Mouse (Mus musculus): ENCODE data around the gene Nckipsd. TPM values are rescaled to one million over a fixed set of nuclear protein-coding genes. Genes with fewer than 3 reads are reported as not detected.
A peak's percentile ranks its signal among the peaks of the same experiment; 100 is the strongest.

Nckipsd gene
- polyA plus RNA-seq, 1 experiment: 65.0 TPM

- Histone ChIP-seq H3K27ac (ENCODE audit: insufficient read depth, low read length) (peak overlapping the region; percentile 54), H3K4me3 (ENCODE audit: insufficient read depth, low read length) (0 out of 2 replicates have a peak overlapping the region, but pooled peaks have one; percentile 7), H3K4me1 (ENCODE audit: control insufficient read depth, insufficient read depth, low read length) (peaks cover 20% of the 10 kb centered on the region)
- no peak for TF ChIP-seq POLR2A (IDR thresholded peaks at IDR 0.05; ENCODE audit: extremely low read depth, insufficient read depth, low read length)
- no peak for TF ChIP-seq CTCF (IDR thresholded peaks at IDR 0.05; ENCODE audit: extremely low read depth, insufficient read depth, low read length)
These were observed 11.7 kb upstream of the Nckipsd start for GRCm38 (mm10) chr9:108796351-108796981.

- Histone ChIP-seq H3K27ac (ENCODE audit: insufficient read depth, low read length) (no peak overlapping the region), H3K4me3 (ENCODE audit: insufficient read depth, low read length) (no peak overlapping the region), H3K4me1 (ENCODE audit: control insufficient read depth, insufficient read depth, low read length) (peaks cover 17% of the 10 kb centered on the region)
- TF ChIP-seq POLR2A (IDR thresholded peaks at IDR 0.05; ENCODE audit: extremely low read depth, insufficient read depth, low read length) (no peak), CTCF (IDR thresholded peaks at IDR 0.05; ENCODE audit: extremely low read depth, insufficient read depth, low read length) (no peak)
These were observed 10.7 kb upstream of the Nckipsd start for GRCm38 (mm10) chr9:108797477-108797876.

GRCm38 (mm10) chr9:108798508-108799075, 9.6 kb upstream of the Nckipsd start:
- TF ChIP-seq POLR2A (IDR thresholded peaks at IDR 0.05; ENCODE audit: extremely low read depth, insufficient read depth, low read length): no peak
- TF ChIP-seq CTCF (IDR thresholded peaks at IDR 0.05; ENCODE audit: extremely low read depth, insufficient read depth, low read length): no peak
- no peak overlapping the region for H3K4me3 ChIP-seq (ENCODE audit: insufficient read depth, low read length)
- H3K27ac ChIP-seq (ENCODE audit: insufficient read depth, low read length): no peak overlapping the region
- peaks cover 13% of the 10 kb centered on the region for H3K4me1 ChIP-seq (ENCODE audit: control insufficient read depth, insufficient read depth, low read length)

- TF ChIP-seq POLR2A (IDR thresholded peaks at IDR 0.05; ENCODE audit: extremely low read depth, insufficient read depth, low read length) (no peak), CTCF (IDR thresholded peaks at IDR 0.05; ENCODE audit: extremely low read depth, insufficient read depth, low read length) (no peak)
These were observed 8.6 kb upstream of the Nckipsd start for GRCm38 (mm10) chr9:108799564-108799963.

GRCm38 (mm10) chr9:108805768-108806167, 2.4 kb upstream of the Nckipsd start:
- H3K27ac ChIP-seq (ENCODE audit: insufficient read depth, low read length): no peak overlapping the region
- H3K4me3 ChIP-seq (ENCODE audit: insufficient read depth, low read length): no peak overlapping the region
- H3K4me1 ChIP-seq (ENCODE audit: control insufficient read depth, insufficient read depth, low read length): peaks cover 5% of the 10 kb centered on the region; the same call in 1 of the 2 replicates
- no peak for TF ChIP-seq CTCF (IDR thresholded peaks at IDR 0.05; ENCODE audit: extremely low read depth, insufficient read depth, low read length)
- no peak for TF ChIP-seq POLR2A (IDR thresholded peaks at IDR 0.05; ENCODE audit: extremely low read depth, insufficient read depth, low read length)

More at GRCm38 (mm10) chr9:108799564-108799963, 8.6 kb upstream of the Nckipsd start:
- H3K27ac ChIP-seq (ENCODE audit: insufficient read depth, low read length): 0 out of 2 replicates have a peak overlapping the region, but pooled peaks have one; percentile 14
- peaks cover 12% of the 10 kb centered on the region for H3K4me1 ChIP-seq (ENCODE audit: control insufficient read depth, insufficient read depth, low read length)
- no peak overlapping the region for H3K4me3 ChIP-seq (ENCODE audit: insufficient read depth, low read length)

- H3K4me3 ChIP-seq (ENCODE audit: insufficient read depth, low read length): no peak overlapping the region
- peaks cover 5% of the 10 kb centered on the region; the same call in 1 of the 2 replicates for H3K4me1 ChIP-seq (ENCODE audit: control insufficient read depth, insufficient read depth, low read length)
- H3K27ac ChIP-seq (ENCODE audit: insufficient read depth, low read length): no peak overlapping the region
- TF ChIP-seq CTCF (IDR thresholded peaks at IDR 0.05; ENCODE audit: extremely low read depth, insufficient read depth, low read length): no peak
- TF ChIP-seq POLR2A (IDR thresholded peaks at IDR 0.05; ENCODE audit: extremely low read depth, insufficient read depth, low read length): no peak
These were observed 1.8 kb upstream of the Nckipsd start for GRCm38 (mm10) chr9:108806379-108806778.

- Histone ChIP-seq H3K4me3 (ENCODE audit: insufficient read depth, low read length) (no peak overlapping the region), H3K27ac (ENCODE audit: insufficient read depth, low read length) (no peak overlapping the region), H3K4me1 (ENCODE audit: control insufficient read depth, insufficient read depth, low read length) (0 out of 2 replicates have a peak, but pooled peaks cover 3% of the 10 kb centered on the region)
- no peak for TF ChIP-seq POLR2A (IDR thresholded peaks at IDR 0.05; ENCODE audit: extremely low read depth, insufficient read depth, low read length)
- TF ChIP-seq CTCF (IDR thresholded peaks at IDR 0.05; ENCODE audit: extremely low read depth, insufficient read depth, low read length): no peak
These were observed 1.3 kb upstream of the Nckipsd start for GRCm38 (mm10) chr9:108806831-108807230.

GRCm38 (mm10) chr9:108807674-108808073, 494 bp upstream of the Nckipsd start:
- TF ChIP-seq CTCF (IDR thresholded peaks at IDR 0.05; ENCODE audit: extremely low read depth, insufficient read depth, low read length): no peak
- TF ChIP-seq POLR2A (IDR thresholded peaks at IDR 0.05; ENCODE audit: extremely low read depth, insufficient read depth, low read length): no peak

GRCm38 (mm10) chr9:108809188-108809587, 1.0 kb downstream of the Nckipsd start:
- no peak overlapping the region for H3K27ac ChIP-seq (ENCODE audit: insufficient read depth, low read length)
- peak overlapping the region; percentile 94 for H3K4me3 ChIP-seq (ENCODE audit: insufficient read depth, low read length)

More at GRCm38 (mm10) chr9:108807674-108808073, 494 bp upstream of the Nckipsd start:
- Histone ChIP-seq H3K4me3 (ENCODE audit: insufficient read depth, low read length) (no peak overlapping the region), H3K27ac (ENCODE audit: insufficient read depth, low read length) (no peak overlapping the region), H3K4me1 (ENCODE audit: control insufficient read depth, insufficient read depth, low read length) (0 out of 2 replicates have a peak, but pooled peaks cover 3% of the 10 kb centered on the region)

GRCm38 (mm10) chr9:108809723-108810122, 1.6 kb downstream of the Nckipsd start:
- H3K4me3 ChIP-seq (ENCODE audit: insufficient read depth, low read length): peak overlapping the region; percentile 94; the same call in 1 of the 2 replicates
- H3K4me1 ChIP-seq (ENCODE audit: control insufficient read depth, insufficient read depth, low read length): 0 out of 2 replicates have a peak, but pooled peaks cover 3% of the 10 kb centered on the region
- H3K27ac ChIP-seq (ENCODE audit: insufficient read depth, low read length): no peak overlapping the region
- TF ChIP-seq POLR2A (IDR thresholded peaks at IDR 0.05; ENCODE audit: extremely low read depth, insufficient read depth, low read length) (no peak), CTCF (IDR thresholded peaks at IDR 0.05; ENCODE audit: extremely low read depth, insufficient read depth, low read length) (no peak)

More at GRCm38 (mm10) chr9:108809188-108809587, 1.0 kb downstream of the Nckipsd start:
- TF ChIP-seq POLR2A (IDR thresholded peaks at IDR 0.05; ENCODE audit: extremely low read depth, insufficient read depth, low read length): no peak
- H3K4me1 ChIP-seq (ENCODE audit: control insufficient read depth, insufficient read depth, low read length): 0 out of 2 replicates have a peak, but pooled peaks cover 3% of the 10 kb centered on the region
